Comparison of ENCODE assay signal across 23 mouse cellular contexts in the genomic region with DNA sequence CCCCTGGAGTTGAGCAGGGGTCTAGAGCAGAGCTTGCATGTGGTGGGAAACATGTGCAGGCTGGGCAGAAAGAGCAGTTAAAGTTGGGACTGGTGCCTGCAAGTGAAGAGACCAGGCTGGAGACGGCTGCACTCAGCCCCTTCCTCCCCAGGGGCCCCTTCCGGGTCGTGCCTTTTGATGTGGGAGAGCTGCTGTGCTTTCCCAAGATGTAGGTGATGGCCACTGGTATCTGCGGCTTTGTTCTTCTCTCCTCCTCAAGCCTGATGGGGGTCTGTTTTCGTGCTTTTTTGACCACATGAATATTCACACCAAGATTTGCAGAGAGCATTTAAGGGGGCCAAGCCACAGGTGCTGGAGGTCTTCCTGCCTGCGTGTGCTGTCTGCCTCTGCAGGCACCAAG. TPM values are rescaled to one million over a fixed set of nuclear protein-coding genes. Genes with fewer than 3 reads are reported as not detected.
DNase-seq lines count a peak whose midpoint lies in the region; ATAC-seq lines count a peak whose summit lies in the region.
"Had no signal": no experiment of that assay in that cellular context is flagged by ENCODE, and none has a peak within 500 bp of the region (broad histone marks: within the 10 kb centered on the region; RNA-seq: fewer than 3 reads in every experiment).

No protein-coding gene starts in this region.

- no peaks in the 10 kb centered on the region for H3K27me3 ChIP-seq in forebrain, embryonic 15.5 days
- H3K27me3 ChIP-seq: lung, embryonic 15.5 days had no signal

- H3K36me3 ChIP-seq in forebrain, embryonic 15.5 days = no peaks in the 10 kb centered on the region
- H3K36me3 ChIP-seq: lung, embryonic 15.5 days had no signal

- peak; percentile 35 for DNase-seq in testis, postnatal 10 days (ENCODE audit: low spot score)
- DNase-seq in testis, postnatal 14 days (ENCODE audit: low spot score) = no peak
- peak; percentile 11 to 37 for DNase-seq in thymus, adult 18-20 months
- no peak for DNase-seq in gastrocnemius, adult 18-20 months (ENCODE audit: low spot score)
- DNase-seq in neural tube, embryonic 10.5 days (ENCODE audit: extremely low spot score, low spot score) = no peak
- DNase-seq: adrenal gland, postnatal 36 days; cerebellum, postnatal 14 days; forebrain, postnatal 0 days; gastrocnemius, postnatal 14 days; heart, postnatal 4 days; kidney, postnatal 14 days; retina, postnatal 1 day; spleen, adult 18-20 months had no signal

- H3K9me3 ChIP-seq in forebrain, embryonic 15.5 days = no peaks in the 10 kb centered on the region
- H3K9me3 ChIP-seq: lung, embryonic 15.5 days had no signal

- ATAC-seq in hematopoietic stem cell, adult 5-6 weeks (replicated peaks in 1 of 2; ENCODE audit: insufficient read depth in 1 of 2, low FRiP score in 2 of 2, low TSS enrichment in 1 of 2, low read depth in 1 of 2, poor library complexity in 2 of 2, severe bottlenecking in 2 of 2) = peak; percentile 43 to 53; a peak in 3 of 4 replicates
- no peak for ATAC-seq in forebrain, embryonic 15.5 days (replicated peaks)
- ATAC-seq: forebrain, postnatal 0 days; intestine, embryonic 16.5 days had no signal

- H3K27ac ChIP-seq in forebrain, embryonic 15.5 days (replicated peaks) = no peak overlapping the region
- H3K27ac ChIP-seq: lung, embryonic 15.5 days; stomach, postnatal 0 days had no signal

- no peak overlapping the region for H3K9ac ChIP-seq in forebrain, embryonic 15.5 days (replicated peaks)
- H3K9ac ChIP-seq: forebrain, postnatal 0 days; lung, embryonic 15.5 days had no signal

- no peak overlapping the region for H3K4me3 ChIP-seq in forebrain, embryonic 15.5 days
- H3K4me3 ChIP-seq: lung, embryonic 15.5 days had no signal

- no peaks in the 10 kb centered on the region for H3K4me1 ChIP-seq in forebrain, embryonic 15.5 days

- no peak overlapping the region for H3K4me2 ChIP-seq in forebrain, embryonic 15.5 days (replicated peaks)
- H3K4me2 ChIP-seq: heart, embryonic 11.5 days; liver, embryonic 11.5 days; lung, embryonic 15.5 days had no signal

- 56% methylated on average over 6 of the region's 6 CpGs for WGBS in forebrain, embryonic 15.5 days

RNA-seq across cellular contexts. Expression of a gene that starts 18.5 kb away (rescaled TPM):
- total RNA-seq in hematopoietic stem cell, adult 5-6 weeks (2017) = 0.38 and 1.8 TPM in 2 replicates
- polyA plus RNA-seq in forebrain, embryonic 15.5 days (2015; fragmentation: Nextera tagmentation; extraction: Ambion mirVana) = 0.11 and 0.19 TPM in 2 replicates
- not detected for total RNA-seq in gastrocnemius, adult 18-20 months (2021)
- total RNA-seq: forebrain, postnatal 0 days; gastrocnemius, postnatal 14 days; heart, postnatal 4 days; layer of hippocampus, postnatal 10 days; left cerebral cortex, postnatal 36 days had no signal

RNA-seq across cellular contexts. Expression of a gene that starts 18.6 kb away (rescaled TPM):
- 0.45 and 2.3 TPM in 2 replicates for total RNA-seq in hematopoietic stem cell, adult 5-6 weeks (2017)
- 0.11 and 0.15 TPM in 2 replicates for polyA plus RNA-seq in forebrain, embryonic 15.5 days (2015; fragmentation: Nextera tagmentation; extraction: Ambion mirVana)
- under 1 TPM in 1 of 2 experiments, not detected in 1; 0.18 TPM for total RNA-seq in gastrocnemius, adult 18-20 months (2021)
- total RNA-seq: adrenal gland, postnatal 36 days; forebrain, postnatal 0 days; gastrocnemius, postnatal 14 days had no signal

RNA-seq across cellular contexts. Expression of a gene that starts 56.8 kb away (rescaled TPM):
- total RNA-seq in hematopoietic stem cell, adult 5-6 weeks (2017) = 0.19 TPM in 1 of 2 replicates, not detected in the other
- polyA plus RNA-seq in forebrain, embryonic 15.5 days (2015; fragmentation: Nextera tagmentation; extraction: Ambion mirVana) = 2.4 and 3.2 TPM in 2 replicates
- 1 to 10 TPM; 1.7 to 2.8 TPM for total RNA-seq in gastrocnemius, adult 18-20 months (2021)
- total RNA-seq: neutrophil, adult 5-6 weeks had no signal

RNA-seq across cellular contexts. Expression of a gene that starts 57.5 kb away (rescaled TPM):
- total RNA-seq in hematopoietic stem cell, adult 5-6 weeks (2017) = 12.8 and 23.0 TPM in 2 replicates
- polyA plus RNA-seq in forebrain, embryonic 15.5 days (2015; fragmentation: Nextera tagmentation; extraction: Ambion mirVana) = 36.3 and 37.7 TPM in 2 replicates
- 10 to 100 TPM; 17.6 to 18.2 TPM for total RNA-seq in gastrocnemius, adult 18-20 months (2021)

Comparison
In these comparisons a context has a peak if more than half of its experiments do, and no peak if none do; other contexts are left out.
1. DNase-seq: peak in testis, postnatal 10 days (single experiment) and thymus, adult 18-20 months (2 of 2); none in testis, postnatal 14 days (single experiment), gastrocnemius, adult 18-20 months (single experiment) and neural tube, embryonic 10.5 days (single experiment).